Mouse (Mus musculus) midbrain, embryonic 11.5 days (tissue): ENCODE results near the gene Ankrd7. TPM values are rescaled to one million over a fixed set of nuclear protein-coding genes. Genes with fewer than 3 reads are reported as not detected.
"Not testable (repeated sequence)": the region's sequence is repeated elsewhere in the genome, so short reads cannot be mapped to it uniquely, and the experiment has no call there.

Experiments
- ATAC-seq: fragments of 200-750 bp; cut with Nextera tagmentation; 2 replicates; pipeline ENCODE4 v1.8.0; 2017; ENCODE audit warnings: moderate TSS enrichment, moderate library complexity; ENCODE audit not compliant: low FRiP score
- DNase-seq: peaks from one replicate; pipeline ENCODE4 v3.0.0; 2015; ENCODE audit warnings: low spot score; ENCODE audit errors: missing footprints
- H3K27ac ChIP-seq: fragments of 300-500 bp; sonication (generic); 2 replicates; pipeline ENCODE4 v1.5.1; 2014; ENCODE audit warnings: low read depth, low read length
- H3K27me3 ChIP-seq: fragments of 300-500 bp; sonication (generic); 2 replicates; pipeline ENCODE4 v1.6.1; 2014; ENCODE audit warnings: mild to moderate bottlenecking, low read length, moderate library complexity, mixed read lengths; ENCODE audit not compliant: control insufficient read depth, insufficient read depth
- H3K36me3 ChIP-seq: fragments of 300-500 bp; sonication (generic); 2 replicates; pipeline ENCODE4 v1.6.1; 2014; ENCODE audit warnings: mild to moderate bottlenecking, low read length, moderate library complexity, mixed read lengths; ENCODE audit not compliant: control insufficient read depth, insufficient read depth
- H3K4me1 ChIP-seq: fragments of 300-500 bp; sonication (generic); 2 replicates; pipeline ENCODE4 v1.6.1; 2014; ENCODE audit warnings: low read length; ENCODE audit not compliant: control insufficient read depth, insufficient read depth
- H3K4me2 ChIP-seq: fragments of 300-500 bp; sonication (generic); 2 replicates; pipeline ENCODE4 v1.6.1; 2014; ENCODE audit warnings: mild to moderate bottlenecking, moderate library complexity
- H3K4me3 ChIP-seq: fragments of 300-500 bp; sonication (generic); 2 replicates; pipeline ENCODE4 v1.5.1; 2014; ENCODE audit warnings: low read depth, low read length
- H3K9ac ChIP-seq: fragments of 300-500 bp; sonication (generic); 2 replicates; pipeline ENCODE4 v1.6.1; 2014; ENCODE audit warnings: low read length
- H3K9me3 ChIP-seq: fragments of 300-500 bp; sonication (generic); 2 replicates; pipeline ENCODE4 v1.6.1; 2016; ENCODE audit warnings: low read length; ENCODE audit not compliant: control insufficient read depth
- whole genome bisulfite sequencing: fragments of 180-500 bp; shearing (Covaris S2); extraction: QIAGEN DNeasy Blood & Tissue Kit; methylation state at CpG from one replicate; pipeline ENCODE4 v1.1.7; 2014; 5-methylcytosine and 5-hydroxymethylcytosine counted together
- polyA plus RNA-seq: library from polyadenylated mRNA; unstranded; fragments of >200 nt; fragmentation: Nextera tagmentation; extraction: Ambion mirVana; gene quantifications from 2 replicates; pipeline ENCODE4 v1.2.1, GENCODE M21; 2014

Gene Ankrd7
- polyA plus RNA-seq: 0.41 TPM in 1 of 2 replicates, not detected in the other

- Histone ChIP-seq H3K27me3 (no peaks in the 10 kb centered on the region), H3K27ac (no peak within 1 kb of the TSS), H3K9me3 (no peaks in the 10 kb centered on the region), H3K4me3 (no peak within 1 kb of the TSS), H3K4me1 (no peaks in the 10 kb centered on the region), H3K4me2 (no peak within 1 kb of the TSS), H3K9ac (no peak within 1 kb of the TSS), H3K36me3 (no peaks in the 10 kb centered on the region)
- WGBS: 93% methylated on average over 8 of the region's 8 CpGs
- DNase-seq (no peak), ATAC-seq (no peak)
Observed at GRCm38 (mm10) chr6:18866018-18866417, at the start of gene Ankrd7. TSS of gene Ankrd7 (plus strand) at chr6:18866318.

DNA sequence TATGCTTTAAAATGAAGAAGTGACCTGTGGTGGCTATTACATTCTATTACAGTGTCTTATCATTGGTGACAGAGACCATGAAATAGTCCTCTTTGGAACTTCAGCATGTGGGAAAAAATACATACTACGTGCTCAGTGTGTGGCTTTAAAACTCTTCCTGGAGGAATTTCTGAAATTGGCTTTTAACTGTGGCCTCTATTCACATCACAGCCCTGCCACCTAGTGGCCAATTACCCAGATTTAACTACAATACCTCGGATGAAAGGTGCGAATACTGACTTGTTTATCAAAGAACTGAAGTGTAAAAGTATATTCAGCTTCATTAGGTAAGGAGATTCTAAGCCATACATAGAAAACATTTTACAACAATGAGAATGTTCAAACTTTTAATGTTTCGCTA, 46.8 kb upstream of the Ankrd7 start:
- no peak overlapping the region for H3K9ac ChIP-seq
- WGBS: 19% methylated on average over 4 of the region's 4 CpGs
- no peaks in the 10 kb centered on the region for H3K4me1 ChIP-seq
- H3K27me3 ChIP-seq: no peaks in the 10 kb centered on the region
- ATAC-seq: peak; percentile 50; the same call in 1 of the 2 replicates
- no peak overlapping the region for H3K4me3 ChIP-seq
- H3K9me3 ChIP-seq: no peaks in the 10 kb centered on the region
- H3K27ac ChIP-seq: no peak overlapping the region
- no peaks in the 10 kb centered on the region for H3K36me3 ChIP-seq
- peak; percentile 93 for DNase-seq
- H3K4me2 ChIP-seq: no peak overlapping the region

GRCm38 (mm10) chr6:18820246-18820645, 45.9 kb upstream of the Ankrd7 start:
- 69% methylated on average over 4 of the region's 4 CpGs for WGBS
- H3K27me3 ChIP-seq: no peaks in the 10 kb centered on the region
- ATAC-seq (no peak), DNase-seq (no peak)
- H3K4me2 ChIP-seq: no peak overlapping the region
- no peak overlapping the region for H3K4me3 ChIP-seq
- H3K4me1 ChIP-seq: no peaks in the 10 kb centered on the region
- no peaks in the 10 kb centered on the region for H3K36me3 ChIP-seq
- H3K9ac ChIP-seq: no peak overlapping the region
- no peaks in the 10 kb centered on the region for H3K9me3 ChIP-seq
- H3K27ac ChIP-seq: no peak overlapping the region

- H3K4me3 ChIP-seq: no peak overlapping the region
- H3K36me3 ChIP-seq: no peaks in the 10 kb centered on the region
- WGBS: 75% methylated on average over 1 of the region's 1 CpGs
- ATAC-seq (no peak), DNase-seq (no peak)
- no peak overlapping the region for H3K4me2 ChIP-seq
- H3K27ac ChIP-seq: no peak overlapping the region
- H3K27me3 ChIP-seq: no peaks in the 10 kb centered on the region
- H3K9me3 ChIP-seq: no peaks in the 10 kb centered on the region
- H3K4me1 ChIP-seq: no peaks in the 10 kb centered on the region
- H3K9ac ChIP-seq: no peak overlapping the region
Observed at GRCm38 (mm10) chr6:18822812-18823211, 43.3 kb upstream of the Ankrd7 start.

DNA sequence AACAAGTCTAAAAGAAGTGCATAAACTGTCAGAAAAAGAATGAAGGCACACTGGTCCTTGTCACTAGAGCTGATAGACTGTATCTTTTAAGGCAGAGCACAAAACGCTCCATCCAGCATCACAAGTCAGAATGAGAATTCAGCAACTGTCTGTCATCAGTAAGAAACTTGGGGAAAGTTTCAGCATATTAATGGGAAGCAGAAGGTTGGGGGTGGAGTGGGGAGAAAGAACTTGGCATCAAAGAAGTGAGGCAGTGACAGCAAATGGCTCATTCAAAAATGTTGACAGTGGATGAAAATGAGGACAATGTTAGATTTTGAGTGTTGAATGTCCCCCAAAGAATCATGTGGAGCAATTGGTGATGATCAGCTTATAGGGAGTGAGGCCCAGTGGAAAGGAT, 33.2 kb upstream of the Ankrd7 start:
- Histone ChIP-seq H3K9me3 (no peaks in the 10 kb centered on the region), H3K4me2 (no peak overlapping the region)

GRCm38 (mm10) chr6:18844529-18844928, 21.6 kb upstream of the Ankrd7 start:
- H3K27me3 ChIP-seq, H3K36me3 ChIP-seq, H3K27ac ChIP-seq, H3K9me3 ChIP-seq, H3K9ac ChIP-seq, ATAC-seq, DNase-seq, H3K4me3 ChIP-seq, H3K4me2 ChIP-seq, H3K4me1 ChIP-seq: not testable (repeated sequence)
- 87% methylated on average over 3 of the region's 11 CpGs for WGBS

More for the DNA sequence above, 33.2 kb upstream of the Ankrd7 start:
- H3K36me3 ChIP-seq: no peaks in the 10 kb centered on the region
- no peak overlapping the region for H3K9ac ChIP-seq
- no peak overlapping the region for H3K27ac ChIP-seq
- H3K4me3 ChIP-seq: no peak overlapping the region
- no peak for DNase-seq
- no peaks in the 10 kb centered on the region for H3K4me1 ChIP-seq
- no peak for ATAC-seq
- H3K27me3 ChIP-seq: no peaks in the 10 kb centered on the region
- WGBS: 77% methylated on average over 1 of the region's 1 CpGs

DNA sequence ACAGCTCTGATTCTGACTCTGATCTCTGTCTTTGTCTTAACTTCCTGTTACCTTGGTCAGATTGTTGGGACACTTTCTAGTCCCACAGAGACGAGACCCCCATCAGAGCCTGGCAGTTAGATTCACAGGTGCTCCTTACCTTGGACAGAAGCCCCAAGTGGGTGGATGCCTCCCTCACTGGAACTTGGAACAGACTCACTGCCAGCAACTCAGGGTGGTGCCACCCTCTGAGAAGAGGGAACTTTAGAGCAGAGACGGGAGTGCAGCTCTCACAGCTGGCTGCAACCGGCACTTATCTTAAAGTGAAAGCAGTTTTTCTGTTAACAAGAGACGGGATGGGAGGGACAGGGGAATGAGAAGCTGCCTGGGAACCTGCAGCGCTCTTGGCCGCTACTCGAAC, 20.5 kb upstream of the Ankrd7 start:
- not testable (repeated sequence) for H3K4me3 ChIP-seq, H3K9ac ChIP-seq, H3K27ac ChIP-seq, H3K4me1 ChIP-seq, ATAC-seq, H3K4me2 ChIP-seq, H3K9me3 ChIP-seq, H3K27me3 ChIP-seq, DNase-seq, H3K36me3 ChIP-seq
- 62% methylated on average over 5 of the region's 7 CpGs for WGBS

DNA sequence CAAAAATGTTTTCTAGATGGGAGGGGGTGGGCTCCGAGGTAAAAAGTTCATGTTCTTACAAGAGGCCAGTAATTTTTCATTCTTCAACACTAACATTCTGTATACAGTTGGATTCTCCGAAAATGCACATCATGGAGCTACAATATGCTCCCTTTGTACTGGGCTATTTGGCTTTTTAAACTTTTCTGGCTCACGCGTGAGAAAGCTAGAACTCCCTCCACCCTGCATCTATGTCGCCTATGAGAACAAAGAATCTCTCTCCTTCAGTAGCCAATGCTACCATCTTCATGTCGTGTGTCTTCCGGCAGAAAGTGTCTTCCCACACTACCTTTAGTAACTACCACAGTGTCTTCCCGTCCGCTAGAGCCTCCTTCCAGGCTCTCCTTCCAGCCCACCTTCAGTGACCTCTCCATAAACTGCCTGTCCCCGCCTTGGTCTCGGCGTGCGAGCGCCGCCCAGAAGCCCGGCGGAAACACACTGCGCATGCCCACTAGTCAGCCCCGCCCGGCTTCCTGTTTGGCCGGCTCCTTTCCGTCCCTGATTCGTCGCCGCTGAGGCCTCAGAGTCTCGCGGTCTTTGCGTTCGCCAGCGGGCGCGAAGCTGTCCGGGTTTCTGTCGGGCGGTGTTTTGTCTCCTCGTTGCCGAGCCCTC, 17.9 kb upstream of the Ankrd7 start, which contains the start of gene Lsm8:
TSS of gene Lsm8 (plus strand) at position 529 of the 651 bp plus-strand sequence.
- no peaks in the 10 kb centered on the region for H3K9me3 ChIP-seq
- H3K4me3 ChIP-seq: peak within 1 kb of the TSS; percentile 77
- H3K36me3 ChIP-seq: no peaks in the 10 kb centered on the region; the same call in 1 of the 2 replicates
- peak within 1 kb of the TSS; percentile 96 for H3K9ac ChIP-seq
- peak within 1 kb of the TSS; percentile 94 for H3K27ac ChIP-seq
- 2% methylated on average over 37 of the region's 37 CpGs for WGBS
- peak; percentile 100 for ATAC-seq
- peaks cover 7% of the 10 kb centered on the region for H3K4me1 ChIP-seq
- H3K4me2 ChIP-seq: peak within 1 kb of the TSS; percentile 48
- DNase-seq: peak; percentile 99
- H3K27me3 ChIP-seq: no peaks in the 10 kb centered on the region

DNA sequence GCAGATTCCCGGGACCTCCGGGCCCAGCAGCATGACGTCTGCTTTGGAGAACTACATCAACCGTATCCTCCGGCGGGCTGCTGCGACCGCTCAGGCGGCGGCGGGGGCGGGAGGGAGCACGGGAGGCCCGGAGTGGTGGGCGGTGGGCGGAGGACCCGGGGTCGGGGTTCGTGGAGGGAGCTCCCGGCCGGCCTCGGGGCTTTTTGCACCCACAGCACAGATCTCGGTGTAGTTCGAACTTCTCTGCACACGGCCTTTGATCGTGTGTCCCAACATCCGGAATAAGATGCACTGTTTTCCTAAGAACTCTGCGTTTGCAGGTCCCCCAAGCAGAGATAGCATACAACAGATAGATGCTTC, 17.4 kb upstream of the Ankrd7 start:
- H3K4me2 ChIP-seq: peak overlapping the region; percentile 48
- peak overlapping the region; percentile 77 for H3K4me3 ChIP-seq
- DNase-seq (no peak), ATAC-seq (no peak)
- no peaks in the 10 kb centered on the region for H3K9me3 ChIP-seq
- peak overlapping the region; percentile 96 for H3K9ac ChIP-seq
- WGBS: under 1% methylated on average over 28 of the region's 28 CpGs
- H3K27ac ChIP-seq: peak overlapping the region; percentile 94
- H3K4me1 ChIP-seq: peaks cover 7% of the 10 kb centered on the region
- H3K27me3 ChIP-seq: no peaks in the 10 kb centered on the region
- peaks cover 3% of the 10 kb centered on the region; the same call in 1 of the 2 replicates for H3K36me3 ChIP-seq
